ENCODE assay signal across 8 mouse cellular contexts in the genomic region with DNA sequence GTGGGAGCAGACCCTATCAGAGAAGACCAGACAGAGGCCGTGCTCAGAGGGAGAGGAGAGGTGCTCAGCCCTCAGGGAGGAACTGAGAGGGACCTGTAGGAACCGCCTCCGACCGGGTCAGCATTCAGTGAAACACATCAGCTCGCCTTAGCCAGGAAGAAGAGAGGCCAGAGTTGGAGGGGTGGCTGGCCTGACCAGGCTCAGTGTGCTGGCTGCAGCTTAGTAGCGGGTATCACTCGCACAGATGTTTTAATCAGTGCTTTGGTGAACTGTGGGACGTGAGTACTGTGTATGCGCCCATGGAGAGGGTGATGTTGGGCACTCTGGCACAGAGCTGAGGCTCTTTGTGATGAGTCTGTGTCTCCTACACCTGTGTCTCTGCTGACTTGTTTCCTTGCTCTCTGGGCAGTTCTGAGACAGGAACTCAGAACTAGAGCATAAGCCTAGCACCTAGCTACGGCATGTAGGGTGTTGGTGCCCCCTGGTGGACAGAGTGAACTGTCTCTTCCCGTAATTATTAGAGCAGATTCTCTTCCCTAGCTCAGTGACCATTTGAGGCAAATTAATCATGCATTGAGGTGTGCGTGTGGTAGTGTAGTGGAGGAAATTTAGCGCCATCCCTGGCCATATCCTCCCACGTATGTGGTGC. TPM values are rescaled to one million over a fixed set of nuclear protein-coding genes. Genes with fewer than 3 reads are reported as not detected.
DNase-seq lines count a peak whose midpoint lies in the region; ATAC-seq and TF ChIP-seq lines count a peak whose summit lies in the region.

No protein-coding gene starts in this region.

- no peaks in the 10 kb centered on the region for H3K27me3 ChIP-seq in forebrain, embryonic 15.5 days
- no peaks in the 10 kb centered on the region for H3K27me3 ChIP-seq in lung, embryonic 14.5 days (ENCODE audit: insufficient read depth, low read length)
- no peaks in the 10 kb centered on the region for H3K27me3 ChIP-seq in thymus, adult 2 months (ENCODE audit: control insufficient read depth, insufficient read depth, low read length)

- peak; percentile 99 for TF ChIP-seq CTCF in lung, embryonic 14.5 days (IDR thresholded peaks at IDR 0.05; ENCODE audit: low read depth)
- TF ChIP-seq CTCF in thymus, adult 2 months (IDR thresholded peaks at IDR 0.05; ENCODE audit: borderline replicate concordance, control insufficient read depth, extremely low read depth, insufficient read depth, low read length, poor library complexity): no peak

- TF ChIP-seq POLR2A in thymus, adult 2 months (IDR thresholded peaks at IDR 0.05; ENCODE audit: control insufficient read depth, extremely low read depth, insufficient read depth, low read length, poor library complexity): no peak

- H3K27ac ChIP-seq in ES-E14 (ENCODE audit: insufficient read depth, low read depth, low read length, poor library complexity, severe bottlenecking): peak overlapping the region; percentile 2; the same call in 1 of the 2 replicates
- H3K27ac ChIP-seq in forebrain, embryonic 15.5 days (replicated peaks): no peak overlapping the region
- H3K27ac ChIP-seq in lung, embryonic 14.5 days (ENCODE audit: low read depth): no peak overlapping the region; the same call in 1 of the 2 replicates
- H3K27ac ChIP-seq in thymus, adult 2 months (ENCODE audit: control insufficient read depth, insufficient read depth, low read length): no peak overlapping the region

- H3K9ac ChIP-seq in ES-E14 (ENCODE audit: insufficient read depth, low read depth, low read length, poor library complexity, severe bottlenecking): no peak overlapping the region
- H3K9ac ChIP-seq in forebrain, embryonic 15.5 days (replicated peaks): no peak overlapping the region
- H3K9ac ChIP-seq in lung, embryonic 14.5 days: no peak overlapping the region

- WGBS in forebrain, embryonic 15.5 days: 43% methylated on average over 14 of the region's 14 CpGs
- WGBS in lung, embryonic 14.5 days: 44% methylated on average over 14 of the region's 14 CpGs
- WGBS in thymus, adult 2 months: 69% methylated on average over 14 of the region's 14 CpGs

- peak; percentile 58 for ATAC-seq in forebrain, embryonic 15.5 days (replicated peaks)
- ATAC-seq in lung, embryonic 14.5 days (ENCODE audit: insufficient read depth): peak; percentile 66; the same call in 1 of the 2 replicates

- intact Hi-C loops in heart, postnatal 25 days (cut with DNase I): loop anchor here (1.0 kb wide), 2 partner anchors 36 to 60 kb away; no protein-coding TSS in a partner anchor

- no peak overlapping the region for H3K4me3 ChIP-seq in ES-E14 (ENCODE audit: insufficient read depth in 1 of 2, low read depth in 1 of 2, low read length in 2 of 2, poor library complexity in 1 of 2, severe bottlenecking in 1 of 2)
- no peak overlapping the region for H3K4me3 ChIP-seq in forebrain, embryonic 15.5 days
- H3K4me3 ChIP-seq in lung, embryonic 14.5 days (ENCODE audit: low read depth, low read length): no peak overlapping the region
- no peak overlapping the region for H3K4me3 ChIP-seq in thymus, adult 2 months (ENCODE audit: control insufficient read depth, insufficient read depth, low read length)

- in situ Hi-C loops in ES-E14 (cut with MboI; ENCODE audit: low sequenced_read_pairs in 2 of 2, unreplicated experiment in 2 of 2): no loop called here

- H3K9me3 ChIP-seq in ES-E14 (ENCODE audit: control insufficient read depth, insufficient read depth, low read depth, low read length): no peaks in the 10 kb centered on the region
- H3K9me3 ChIP-seq in forebrain, embryonic 15.5 days: no peaks in the 10 kb centered on the region
- H3K9me3 ChIP-seq in lung, embryonic 14.5 days (ENCODE audit: low read depth, low read length): no peaks in the 10 kb centered on the region

- peaks cover 39% of the 10 kb centered on the region for H3K36me3 ChIP-seq in ES-E14 (ENCODE audit: control insufficient read depth, insufficient read depth, low read length, poor library complexity, severe bottlenecking)
- H3K36me3 ChIP-seq in forebrain, embryonic 15.5 days: peaks cover 52% of the 10 kb centered on the region
- H3K36me3 ChIP-seq in lung, embryonic 14.5 days (ENCODE audit: insufficient read depth): peaks cover 96% of the 10 kb centered on the region
- no peaks in the 10 kb centered on the region for H3K36me3 ChIP-seq in thymus, adult 2 months (ENCODE audit: control insufficient read depth, insufficient read depth, low read length)

- H3K4me1 ChIP-seq in ES-E14 (ENCODE audit: control insufficient read depth in 2 of 2, insufficient read depth in 2 of 2, low read length in 2 of 2, poor library complexity in 1 of 2): peaks cover 0 to 12% of the 10 kb centered on the region in 2 experiments; a peak in 2 of 4 replicates
- H3K4me1 ChIP-seq in forebrain, embryonic 15.5 days: no peaks in the 10 kb centered on the region
- no peaks in the 10 kb centered on the region for H3K4me1 ChIP-seq in lung, embryonic 14.5 days (ENCODE audit: insufficient read depth)
- no peaks in the 10 kb centered on the region for H3K4me1 ChIP-seq in thymus, adult 2 months (replicated peaks; ENCODE audit: control insufficient read depth, insufficient read depth, low read length)

- no peak overlapping the region for H3K4me2 ChIP-seq in forebrain, embryonic 15.5 days (replicated peaks)
- no peak overlapping the region for H3K4me2 ChIP-seq in lung, embryonic 14.5 days

- DNase-seq in ES-E14 (ENCODE audit: low read depth, low spot score): peak; percentile 89
- peak; percentile 86 for DNase-seq in cerebellum, adult 11 months
- peak; percentile 49 for DNase-seq in heart, postnatal 25 days (ENCODE audit: low spot score)
- peak; percentile 84 for DNase-seq in layer of hippocampus, adult 11-12 months (ENCODE audit: low spot score)
- peak; percentile 96 for DNase-seq in lung, embryonic 14.5 days
- DNase-seq in ovary, postnatal 10 days (ENCODE audit: low spot score): peak; percentile 55
- DNase-seq in thymus, adult 2 months: peak; percentile 84

TF ChIP-seq in ES-E14, 5 proteins besides CTCF, POLR2A, EP300 and RAD21:
- TF ChIP-seq ZC3H11A (IDR thresholded peaks at IDR 0.05; ENCODE audit: borderline replicate concordance, low read depth, low read length) (peak; percentile 70; the same call in 1 of the 2 replicates), HCFC1 (IDR thresholded peaks at IDR 0.05; ENCODE audit: borderline replicate concordance, insufficient read depth, low read length) (no peak)
TF ChIP-seq in ES-E14: peak in this region for 1.

RNA-seq across cellular contexts. Expression of gene 4933428G20Rik, which starts 31.4 kb away (rescaled TPM):
- total RNA-seq in ES-E14 (2012; rRNA removed): 0.36 and 0.63 TPM in 2 replicates
- polyA plus RNA-seq in forebrain, embryonic 15.5 days (2015; fragmentation: Nextera tagmentation; extraction: Ambion mirVana): 1.0 and 1.1 TPM in 2 replicates
- not detected for total RNA-seq in heart, postnatal 25 days (2021)
- polyA plus RNA-seq in lung, embryonic 14.5 days (2014; fragmentation: Nextera tagmentation; extraction: Ambion mirVana): 0.13 and 0.23 TPM in 2 replicates
- polyA plus RNA-seq in thymus, adult 2 months (2012; rRNA removed): not detected in 2 replicates

RNA-seq across cellular contexts. Expression of gene Arhgap23, which starts 53.4 kb away (rescaled TPM):
- total RNA-seq in ES-E14 (2012; rRNA removed): 22.6 and 26.3 TPM in 2 replicates
- polyA plus RNA-seq in forebrain, embryonic 15.5 days (2015; fragmentation: Nextera tagmentation; extraction: Ambion mirVana): 7.1 and 8.4 TPM in 2 replicates
- 10 to 100 TPM; 14.8 to 19.4 TPM for total RNA-seq in heart, postnatal 25 days (2021)
- 7.0 and 7.9 TPM in 2 replicates for polyA plus RNA-seq in lung, embryonic 14.5 days (2014; fragmentation: Nextera tagmentation; extraction: Ambion mirVana)
- 13.3 and 18.0 TPM in 2 replicates for polyA plus RNA-seq in thymus, adult 2 months (2012; rRNA removed)
